Mouse (Mus musculus) hindbrain, embryonic 16.5 days (tissue): ENCODE data around the gene Polk. TPM values are rescaled to one million over a fixed set of nuclear protein-coding genes. Genes with fewer than 3 reads are reported as not detected.

Experiments used
- ATAC-seq: fragments of 200-750 bp; cut with Nextera tagmentation; 2 replicates; pipeline ENCODE4 v1.8.0; 2017; ENCODE audit warnings: moderate TSS enrichment, moderate library complexity
- H3K27ac ChIP-seq: fragments of 300-500 bp; sonication (generic); 2 replicates; pipeline ENCODE4 v1.5.1; 2014; ENCODE audit warnings: low read depth, mild to moderate bottlenecking, control low read depth, low read length, moderate library complexity
- H3K27me3 ChIP-seq: fragments of 300-500 bp; sonication (generic); replicated peaks from 2 replicates; pipeline ENCODE4 v1.6.1; 2014; ENCODE audit warnings: low read length; ENCODE audit not compliant: control insufficient read depth, insufficient read depth
- H3K36me3 ChIP-seq: fragments of 300-500 bp; sonication (generic); 2 replicates; pipeline ENCODE4 v1.6.1; 2014; ENCODE audit warnings: mild to moderate bottlenecking, low read length, moderate library complexity, mixed read lengths; ENCODE audit not compliant: control insufficient read depth, insufficient read depth
- H3K4me1 ChIP-seq: fragments of 300-500 bp; sonication (generic); 2 replicates; pipeline ENCODE4 v1.6.1; 2014; ENCODE audit warnings: low read depth, low read length; ENCODE audit not compliant: control insufficient read depth, insufficient read depth
- H3K4me2 ChIP-seq: fragments of 300-500 bp; sonication (generic); 2 replicates; pipeline ENCODE4 v1.6.1; 2014; ENCODE audit warnings: mild to moderate bottlenecking, low read length, control low read depth, moderate library complexity
- H3K4me3 ChIP-seq: fragments of 300-500 bp; sonication (generic); 2 replicates; pipeline ENCODE4 v1.5.1; 2014; ENCODE audit warnings: mild to moderate bottlenecking, low read length, control low read depth, moderate library complexity
- H3K9ac ChIP-seq: fragments of 300-500 bp; sonication (generic); 2 replicates; pipeline ENCODE4 v1.6.1; 2014; ENCODE audit warnings: low read depth, mild to moderate bottlenecking, control low read depth, low read length, moderate library complexity
- H3K9me3 ChIP-seq: fragments of 300-500 bp; sonication (generic); 2 replicates; pipeline ENCODE4 v1.6.1; 2014; ENCODE audit warnings: mild to moderate bottlenecking, low read length, moderate library complexity; ENCODE audit not compliant: control insufficient read depth
- WGBS: fragments of 180-500 bp; shearing (Covaris S2); extraction: QIAGEN DNeasy Blood & Tissue Kit; methylation state at CpG from one replicate; pipeline ENCODE4 v1.1.7; 2014; 5-methylcytosine and 5-hydroxymethylcytosine counted together
- polyA plus RNA-seq: library from polyadenylated mRNA; unstranded; fragments of >200 nt; fragmentation: Nextera tagmentation; extraction: Ambion mirVana; gene quantifications from 2 replicates; pipeline ENCODE4 v1.2.1, GENCODE M21; 2015

Polk gene
- polyA plus RNA-seq, 1 experiment from 2014 or later: 7.4 TPM

- H3K36me3 ChIP-seq: no peaks in the 10 kb centered on the region
- no peak overlapping the region for H3K9ac ChIP-seq
- H3K4me2 ChIP-seq: no peak overlapping the region
- H3K27ac ChIP-seq: no peak overlapping the region
- H3K4me1 ChIP-seq: no peaks in the 10 kb centered on the region
- ATAC-seq: no peak
- WGBS: 53% methylated on average over 6 of the region's 6 CpGs
- no peaks in the 10 kb centered on the region for H3K27me3 ChIP-seq
- no peaks in the 10 kb centered on the region for H3K9me3 ChIP-seq
- H3K4me3 ChIP-seq: no peak overlapping the region
Observed at GRCm38 (mm10) chr13:96567977-96568376, 25.6 kb upstream of the Polk start.

GRCm38 (mm10) chr13:96555099-96555498 lies 12.7 kb upstream of the Polk start:
- Histone ChIP-seq H3K27ac (no peak overlapping the region), H3K4me1 (no peaks in the 10 kb centered on the region), H3K36me3 (no peaks in the 10 kb centered on the region), H3K4me3 (no peak overlapping the region), H3K4me2 (no peak overlapping the region), H3K9me3 (no peaks in the 10 kb centered on the region), H3K9ac (no peak overlapping the region), H3K27me3 (no peaks in the 10 kb centered on the region)
- 94% methylated on average over 3 of the region's 3 CpGs for WGBS
- no peak for ATAC-seq

GRCm38 (mm10) chr13:96547941-96548340 lies 5.6 kb upstream of the Polk start:
- WGBS: 62% methylated on average over 4 of the region's 4 CpGs
- ATAC-seq: no peak
- Histone ChIP-seq H3K4me2 (no peak overlapping the region), H3K9me3 (no peaks in the 10 kb centered on the region), H3K4me1 (peaks cover 3% of the 10 kb centered on the region; the same call in 1 of the 2 replicates), H3K27ac (no peak overlapping the region), H3K27me3 (no peaks in the 10 kb centered on the region), H3K4me3 (no peak overlapping the region), H3K9ac (no peak overlapping the region), H3K36me3 (no peaks in the 10 kb centered on the region)

DNA sequence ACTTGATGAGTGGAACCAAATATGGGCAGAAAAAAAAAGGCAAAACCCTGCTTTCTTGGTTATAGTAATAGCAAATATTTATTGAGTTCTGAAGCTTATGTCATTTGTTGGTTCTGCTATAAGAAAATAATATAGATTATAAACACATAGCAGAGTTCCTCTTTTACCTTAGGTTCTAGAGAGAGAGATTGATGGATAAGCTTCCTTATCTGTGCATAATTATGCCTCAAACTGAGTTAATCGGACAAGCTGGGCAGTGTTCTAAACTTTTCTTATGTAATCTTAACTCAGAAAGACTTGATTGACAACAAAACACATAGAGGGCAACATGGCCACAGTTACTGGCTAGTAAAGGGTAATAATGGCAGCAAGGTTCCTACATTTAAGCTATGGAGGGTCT lies 4.9 kb upstream of the Polk start:
- Histone ChIP-seq H3K36me3 (no peaks in the 10 kb centered on the region), H3K9ac (no peak overlapping the region), H3K27ac (no peak overlapping the region), H3K4me3 (no peak overlapping the region), H3K4me1 (peaks cover 3% of the 10 kb centered on the region; the same call in 1 of the 2 replicates), H3K4me2 (no peak overlapping the region), H3K27me3 (no peaks in the 10 kb centered on the region), H3K9me3 (no peaks in the 10 kb centered on the region)
- WGBS: 79% methylated on average over 1 of the region's 1 CpGs
- ATAC-seq: no peak

- no peaks in the 10 kb centered on the region for H3K36me3 ChIP-seq
- no peaks in the 10 kb centered on the region for H3K27me3 ChIP-seq
- no peak overlapping the region; the same call in 1 of the 2 replicates for H3K4me2 ChIP-seq
- H3K9me3 ChIP-seq: no peaks in the 10 kb centered on the region
- WGBS: 82% methylated on average over 2 of the region's 2 CpGs
- no peak overlapping the region for H3K27ac ChIP-seq
- H3K4me3 ChIP-seq: no peak overlapping the region
- peaks cover 5% of the 10 kb centered on the region; the same call in 1 of the 2 replicates for H3K4me1 ChIP-seq
- ATAC-seq: no peak
- H3K9ac ChIP-seq: no peak overlapping the region
Observed at GRCm38 (mm10) chr13:96544506-96544905, 2.1 kb upstream of the Polk start.

DNA sequence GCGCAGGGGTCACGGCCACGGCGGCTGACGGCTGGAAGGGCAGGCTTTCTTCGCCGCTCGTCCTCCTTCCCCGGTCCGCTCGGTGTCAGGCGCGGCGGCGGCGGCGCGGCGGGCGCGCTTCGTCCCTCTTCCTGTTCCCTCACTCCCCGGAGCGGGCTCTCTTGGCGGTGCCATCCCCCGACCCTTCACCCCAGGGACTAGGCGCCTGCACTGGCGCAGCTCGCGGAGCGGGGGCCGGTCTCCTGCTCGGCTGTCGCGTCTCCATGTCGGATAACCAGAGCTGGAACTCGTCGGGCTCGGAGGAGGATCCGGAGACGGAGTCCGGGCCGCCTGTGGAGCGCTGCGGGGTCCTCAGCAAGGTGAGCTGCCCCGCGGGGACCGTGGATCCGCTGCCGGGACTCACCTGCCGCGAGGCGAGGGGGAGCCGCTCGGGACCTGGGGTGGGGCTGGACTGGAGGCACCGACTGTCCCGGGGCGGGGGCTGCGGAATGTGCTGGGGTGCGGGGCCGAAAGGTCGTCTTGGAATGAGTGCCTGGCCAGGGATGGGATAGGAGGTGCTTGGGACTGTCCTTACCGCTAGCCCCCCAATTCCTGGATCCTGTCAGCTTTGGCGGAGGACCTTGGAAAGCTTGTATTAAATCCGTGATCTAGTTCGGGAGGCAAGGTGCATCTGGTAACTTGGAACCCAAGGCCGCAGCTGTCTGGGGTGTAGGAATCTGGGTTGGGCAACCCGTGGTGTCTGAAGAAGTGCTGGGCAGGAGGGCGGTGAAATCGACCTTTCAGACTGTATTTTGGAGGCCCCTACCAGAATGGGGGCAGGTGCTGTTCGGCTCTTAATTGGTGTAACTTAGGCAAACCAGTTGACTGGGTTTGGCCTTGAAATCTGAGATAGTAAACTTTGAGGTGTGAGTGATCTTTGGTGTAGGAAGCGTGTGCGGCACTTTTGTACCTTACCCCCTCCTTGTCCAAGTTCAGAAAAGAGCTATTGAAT lies 817 bp upstream of the Polk start:
- peak overlapping the region; percentile 77 for H3K9ac ChIP-seq
- peak overlapping the region; percentile 83 for H3K4me3 ChIP-seq
- ATAC-seq: peak; percentile 78
- peak overlapping the region; percentile 56 for H3K4me2 ChIP-seq
- H3K9me3 ChIP-seq: no peaks in the 10 kb centered on the region
- H3K4me1 ChIP-seq: peaks cover 5% of the 10 kb centered on the region; the same call in 1 of the 2 replicates
- under 1% methylated on average over 65 of the region's 73 CpGs for WGBS
- H3K27me3 ChIP-seq: no peaks in the 10 kb centered on the region
- H3K27ac ChIP-seq: peak overlapping the region; percentile 92
- H3K36me3 ChIP-seq: no peaks in the 10 kb centered on the region

GRCm38 (mm10) chr13:96541381-96541780 lies 998 bp downstream of the Polk start:
- no peak overlapping the region for H3K27ac ChIP-seq
- peak overlapping the region; percentile 66 for H3K4me2 ChIP-seq
- no peaks in the 10 kb centered on the region for H3K27me3 ChIP-seq
- no peak for ATAC-seq
- H3K4me3 ChIP-seq: no peak overlapping the region; the same call in 1 of the 2 replicates
- H3K9ac ChIP-seq: no peak overlapping the region
- peaks cover 5% of the 10 kb centered on the region; the same call in 1 of the 2 replicates for H3K4me1 ChIP-seq
- 61% methylated on average over 2 of the region's 2 CpGs for WGBS
- no peaks in the 10 kb centered on the region for H3K36me3 ChIP-seq
- H3K9me3 ChIP-seq: no peaks in the 10 kb centered on the region

DNA sequence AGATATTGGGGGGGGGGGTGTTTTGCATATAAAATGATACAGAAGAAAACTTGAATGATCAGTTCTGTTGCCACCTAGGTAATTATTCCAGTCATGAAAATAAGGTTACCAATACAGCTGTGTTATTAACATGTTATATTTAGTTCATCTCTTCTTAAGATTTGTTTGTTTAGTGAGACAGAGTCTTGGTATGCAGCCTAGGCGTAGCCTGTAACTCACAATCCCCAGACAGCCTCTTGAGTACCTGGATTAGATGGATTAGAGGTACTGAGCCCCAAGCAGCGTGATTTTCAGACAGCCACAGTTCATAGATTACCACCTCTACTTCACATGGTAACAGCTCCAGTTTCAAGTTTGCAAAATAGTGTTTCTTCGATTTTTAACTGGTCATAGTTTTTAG lies 4.3 kb downstream of the Polk start:
- Histone ChIP-seq H3K27me3 (no peaks in the 10 kb centered on the region), H3K27ac (no peak overlapping the region), H3K4me2 (no peak overlapping the region), H3K9me3 (no peaks in the 10 kb centered on the region), H3K9ac (no peak overlapping the region), H3K36me3 (no peaks in the 10 kb centered on the region), H3K4me1 (peaks cover 2% of the 10 kb centered on the region; the same call in 1 of the 2 replicates), H3K4me3 (no peak overlapping the region)
- no peak for ATAC-seq
- 87% methylated on average over 3 of the region's 3 CpGs for WGBS

DNA sequence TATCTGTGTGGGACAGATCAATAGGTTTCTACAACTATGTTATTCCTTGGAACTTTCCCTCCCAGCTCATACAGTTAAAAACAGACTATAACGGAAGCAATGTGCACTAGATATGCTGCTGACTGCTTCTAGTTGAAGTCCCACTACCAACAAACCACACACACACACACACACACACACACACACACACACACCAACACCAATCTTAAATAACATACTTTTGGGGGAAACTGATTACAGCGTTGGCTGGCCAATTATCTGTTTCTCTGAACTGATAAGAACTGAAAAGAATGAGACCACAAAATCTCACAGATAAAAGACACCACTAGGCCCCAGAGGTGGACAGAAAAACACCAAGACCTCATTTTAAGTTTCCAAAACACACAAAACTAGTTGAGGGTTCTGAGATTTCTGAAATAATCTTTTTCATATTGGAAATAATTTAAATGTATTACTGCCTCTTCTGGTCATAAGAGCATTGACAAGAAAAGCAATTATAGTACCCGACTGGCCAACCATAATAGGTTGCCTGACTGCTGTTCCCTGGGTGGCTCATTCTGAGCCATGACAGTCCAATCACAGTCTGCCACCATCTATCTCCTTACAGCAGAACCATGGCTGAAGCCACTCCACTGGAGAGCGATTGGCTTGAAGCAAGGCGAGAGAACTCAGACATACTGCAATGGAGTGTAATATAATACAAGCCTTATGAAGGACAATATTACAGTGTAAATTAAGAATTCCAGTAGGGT lies 5.4 kb downstream of the Polk start:
- no peaks in the 10 kb centered on the region for H3K27me3 ChIP-seq
- H3K9ac ChIP-seq: no peak overlapping the region
- no peaks in the 10 kb centered on the region for H3K9me3 ChIP-seq
- H3K36me3 ChIP-seq: no peaks in the 10 kb centered on the region
- H3K4me3 ChIP-seq: no peak overlapping the region
- no peak overlapping the region for H3K27ac ChIP-seq
- no peak overlapping the region for H3K4me2 ChIP-seq
- no peak for ATAC-seq
- 83% methylated on average over 5 of the region's 5 CpGs for WGBS
- H3K4me1 ChIP-seq: peaks cover 2% of the 10 kb centered on the region; the same call in 1 of the 2 replicates
